In genomic region chr3:107931670-107932069, GRCm38 (mm10) we compare ENCODE assay signal across 8 mouse cellular contexts. TPM values are rescaled to one million over a fixed set of nuclear protein-coding genes. Genes with fewer than 3 reads are reported as not detected.
A peak's percentile ranks its signal among the peaks of the same experiment; 100 is the strongest.
DNase-seq lines count a peak whose midpoint lies in the region; ATAC-seq and TF ChIP-seq lines count a peak whose summit lies in the region.

Gene Gstm7 (minus strand): TSS chr3:107931817.

- H3K27ac ChIP-seq in heart, embryonic 10.5 days = peak within 1 kb of the TSS; percentile 87
- H3K27ac ChIP-seq in kidney, embryonic 14.5 days (ENCODE audit: low read depth, low read length) = no peak within 1 kb of the TSS
- 0 out of 2 replicates have a peak within 1 kb of the TSS, but pooled peaks have one; percentile 19 for H3K27ac ChIP-seq in limb, embryonic 14.5 days (replicated peaks; ENCODE audit: low read depth, low read length)
- peak within 1 kb of the TSS; percentile 55 for H3K27ac ChIP-seq in midbrain, postnatal 0 days (ENCODE audit: low read depth, low read length)

- no peaks in the 10 kb centered on the region for H3K9me3 ChIP-seq in erythroblast, embryonic 14.5 days (ENCODE audit: control insufficient read depth, low read length)
- no peaks in the 10 kb centered on the region for H3K9me3 ChIP-seq in heart, embryonic 10.5 days
- H3K9me3 ChIP-seq in kidney, embryonic 14.5 days (ENCODE audit: control insufficient read depth, low read length) = no peaks in the 10 kb centered on the region
- H3K9me3 ChIP-seq in limb, embryonic 14.5 days (ENCODE audit: control insufficient read depth, low read length) = no peaks in the 10 kb centered on the region
- no peaks in the 10 kb centered on the region for H3K9me3 ChIP-seq in midbrain, postnatal 0 days (ENCODE audit: low read length)

- 4% methylated on average over 10 of the region's 10 CpGs for WGBS in heart, embryonic 10.5 days
- WGBS in kidney, embryonic 14.5 days = 6% methylated on average over 10 of the region's 10 CpGs
- WGBS in limb, embryonic 14.5 days = 6% methylated on average over 10 of the region's 10 CpGs
- WGBS in midbrain, postnatal 0 days = 5% methylated on average over 10 of the region's 10 CpGs

- TF ChIP-seq POLR2A in limb, embryonic 14.5 days (IDR thresholded peaks at IDR 0.05; ENCODE audit: borderline replicate concordance, extremely low read depth, insufficient read depth, insufficient read length) = peak; percentile 26; the same call in 1 of the 2 replicates

- ATAC-seq in kidney, embryonic 14.5 days (ENCODE audit: low FRiP score, low TSS enrichment) = peak; percentile 96
- ATAC-seq in limb, embryonic 14.5 days (ENCODE audit: low FRiP score, low read depth) = peak; percentile 94
- peak; percentile 97 for ATAC-seq in midbrain, postnatal 0 days (ENCODE audit: low FRiP score)

- H3K27me3 ChIP-seq in erythroblast, embryonic 14.5 days (ENCODE audit: control insufficient read depth) = no peaks in the 10 kb centered on the region; the same call in 1 of the 2 replicates
- peaks cover 17% of the 10 kb centered on the region; the same call in 1 of the 2 replicates for H3K27me3 ChIP-seq in heart, embryonic 10.5 days (ENCODE audit: insufficient read depth, poor library complexity, severe bottlenecking)
- H3K27me3 ChIP-seq in kidney, embryonic 14.5 days (ENCODE audit: control insufficient read depth, insufficient read depth, low read length) = no peaks in the 10 kb centered on the region
- H3K27me3 ChIP-seq in limb, embryonic 14.5 days (ENCODE audit: control insufficient read depth, insufficient read depth, low read length) = no peaks in the 10 kb centered on the region
- no peaks in the 10 kb centered on the region for H3K27me3 ChIP-seq in midbrain, postnatal 0 days (ENCODE audit: insufficient read depth, low read length)

- H3K4me3 ChIP-seq in erythroblast, embryonic 14.5 days (replicated peaks) = peak within 1 kb of the TSS; percentile 49
- H3K4me3 ChIP-seq in heart, embryonic 10.5 days = peak within 1 kb of the TSS; percentile 54
- peak within 1 kb of the TSS; percentile 28; the same call in 1 of the 2 replicates for H3K4me3 ChIP-seq in kidney, embryonic 14.5 days (ENCODE audit: low read length)
- H3K4me3 ChIP-seq in limb, embryonic 14.5 days (replicated peaks; ENCODE audit: low read length) = peak within 1 kb of the TSS; percentile 31
- H3K4me3 ChIP-seq in midbrain, postnatal 0 days (ENCODE audit: low read depth, low read length) = no peak within 1 kb of the TSS

- H3K36me3 ChIP-seq in erythroblast, embryonic 14.5 days (ENCODE audit: control insufficient read depth) = no peaks in the 10 kb centered on the region
- H3K36me3 ChIP-seq in heart, embryonic 10.5 days = no peaks in the 10 kb centered on the region
- H3K36me3 ChIP-seq in kidney, embryonic 14.5 days (ENCODE audit: control insufficient read depth, insufficient read depth, low read length) = no peaks in the 10 kb centered on the region
- H3K36me3 ChIP-seq in limb, embryonic 14.5 days (ENCODE audit: control insufficient read depth, insufficient read depth, low read length) = no peaks in the 10 kb centered on the region
- H3K36me3 ChIP-seq in midbrain, postnatal 0 days (ENCODE audit: insufficient read depth, low read length) = no peaks in the 10 kb centered on the region

- peak; percentile 57 for TF ChIP-seq CTCF in midbrain, postnatal 0 days (IDR thresholded peaks at IDR 0.05)

- no peak within 1 kb of the TSS for H3K9ac ChIP-seq in kidney, embryonic 14.5 days (ENCODE audit: low read depth, low read length)
- no peak within 1 kb of the TSS for H3K9ac ChIP-seq in limb, embryonic 14.5 days (ENCODE audit: low read depth, low read length, severe bottlenecking)
- no peak within 1 kb of the TSS for H3K9ac ChIP-seq in midbrain, postnatal 0 days (replicated peaks; ENCODE audit: low read length, poor library complexity, severe bottlenecking)

- peak; percentile 90 for DNase-seq in 3134 (ENCODE audit: extremely low read depth, insufficient read length, low spot score)
- peak; percentile 97 for DNase-seq in brain, adult 2 months (ENCODE audit: low read depth, low spot score)
- DNase-seq in heart, embryonic 10.5 days (ENCODE audit: low spot score) = peak; percentile 99
- DNase-seq in limb, embryonic 14.5 days (ENCODE audit: low spot score) = peak; percentile 97
- DNase-seq in midbrain, postnatal 0 days (ENCODE audit: low spot score) = peak; percentile 99
- DNase-seq in spleen, postnatal 10 days (ENCODE audit: low spot score in 2 of 2) = peak; percentile 50 to 89

- H3K4me2 ChIP-seq in kidney, embryonic 14.5 days (replicated peaks; ENCODE audit: low read depth, low read length) = peak within 1 kb of the TSS; percentile 43
- peak within 1 kb of the TSS; percentile 53 for H3K4me2 ChIP-seq in limb, embryonic 14.5 days (replicated peaks; ENCODE audit: low read depth, low read length, severe bottlenecking)
- peak within 1 kb of the TSS; percentile 28; the same call in 1 of the 2 replicates for H3K4me2 ChIP-seq in midbrain, postnatal 0 days (ENCODE audit: low read depth, low read length, poor library complexity, severe bottlenecking)

- H3K4me1 ChIP-seq in erythroblast, embryonic 14.5 days (ENCODE audit: control insufficient read depth) = peaks cover 8% of the 10 kb centered on the region
- H3K4me1 ChIP-seq in heart, embryonic 10.5 days = peaks cover 20% of the 10 kb centered on the region
- peaks cover 7% of the 10 kb centered on the region; the same call in 1 of the 2 replicates for H3K4me1 ChIP-seq in kidney, embryonic 14.5 days (ENCODE audit: control insufficient read depth, insufficient read depth, low read length)
- H3K4me1 ChIP-seq in limb, embryonic 14.5 days (ENCODE audit: control insufficient read depth, insufficient read depth, low read length) = peaks cover 4% of the 10 kb centered on the region; the same call in 1 of the 2 replicates
- no peaks in the 10 kb centered on the region for H3K4me1 ChIP-seq in midbrain, postnatal 0 days (ENCODE audit: insufficient read depth, low read length)

RNA-seq across cellular contexts. Expression of gene Gstm7, which starts in this region (rescaled TPM):
- polyA plus RNA-seq in erythroblast, embryonic 14.5 days (2012) = not detected in 2 replicates
- 14.1 and 16.1 TPM in 2 replicates for polyA plus RNA-seq in heart, embryonic 10.5 days (2016; fragmentation: Nextera tagmentation; extraction: Ambion mirVana)
- polyA plus RNA-seq in kidney, embryonic 14.5 days (2014; fragmentation: Nextera tagmentation; extraction: Ambion mirVana) = 18.6 and 22.6 TPM in 2 replicates
- 17.5 and 19.2 TPM in 2 replicates for polyA plus RNA-seq in limb, embryonic 14.5 days (2012; rRNA removed)
- polyA plus RNA-seq in limb, embryonic 14.5 days (2014; fragmentation: Nextera tagmentation; extraction: Ambion mirVana) = 19.8 and 25.7 TPM in 2 replicates
- 28.5 and 36.4 TPM in 2 replicates for total RNA-seq in midbrain, postnatal 0 days (2014; rRNA removed)
- polyA plus RNA-seq in midbrain, postnatal 0 days (2015; fragmentation: Nextera tagmentation; extraction: Ambion mirVana) = 38.3 and 38.9 TPM in 2 replicates

Comparison
In these comparisons a context has a peak if more than half of its experiments do, and no peak if none do; other contexts are left out.
1. RNA of gene Gstm7 (polyA plus RNA-seq): 38.3 to 38.9 TPM in midbrain, postnatal 0 days, 17.5 to 25.7 TPM in limb, embryonic 14.5 days, 18.6 to 22.6 TPM in kidney, embryonic 14.5 days and 14.1 to 16.1 TPM in heart, embryonic 10.5 days; not detected in erythroblast, embryonic 14.5 days; every median in the first group is over 10 times any median in the second.
2. Peak in every context shown above with its lines, with median percentiles within 50 percentile points of each other: DNase-seq, ATAC-seq and H3K4me2 ChIP-seq.